Mouse (Mus musculus) C3H10T1/2 (cell line): ENCODE results near the gene P3h3. TPM values are rescaled to one million over a fixed set of nuclear protein-coding genes. Genes with fewer than 3 reads are reported as not detected.

Experiments
- polyA plus RNA-seq, 2 experiments: library from polyadenylated mRNA; unstranded; fragments of >200 nt; fragmentation: generic; extraction: Trizol; gene quantifications; one replicate each; pipeline ENCODE4 v1.2.1; 2012; ENCODE audit warnings: missing spikeins in 2 of 2

Gene P3h3
- 10 to 100 TPM in 1 of 2 experiments, 1 to 10 TPM in 1; 4.9 to 50.4 TPM for polyA plus RNA-seq

DNA sequence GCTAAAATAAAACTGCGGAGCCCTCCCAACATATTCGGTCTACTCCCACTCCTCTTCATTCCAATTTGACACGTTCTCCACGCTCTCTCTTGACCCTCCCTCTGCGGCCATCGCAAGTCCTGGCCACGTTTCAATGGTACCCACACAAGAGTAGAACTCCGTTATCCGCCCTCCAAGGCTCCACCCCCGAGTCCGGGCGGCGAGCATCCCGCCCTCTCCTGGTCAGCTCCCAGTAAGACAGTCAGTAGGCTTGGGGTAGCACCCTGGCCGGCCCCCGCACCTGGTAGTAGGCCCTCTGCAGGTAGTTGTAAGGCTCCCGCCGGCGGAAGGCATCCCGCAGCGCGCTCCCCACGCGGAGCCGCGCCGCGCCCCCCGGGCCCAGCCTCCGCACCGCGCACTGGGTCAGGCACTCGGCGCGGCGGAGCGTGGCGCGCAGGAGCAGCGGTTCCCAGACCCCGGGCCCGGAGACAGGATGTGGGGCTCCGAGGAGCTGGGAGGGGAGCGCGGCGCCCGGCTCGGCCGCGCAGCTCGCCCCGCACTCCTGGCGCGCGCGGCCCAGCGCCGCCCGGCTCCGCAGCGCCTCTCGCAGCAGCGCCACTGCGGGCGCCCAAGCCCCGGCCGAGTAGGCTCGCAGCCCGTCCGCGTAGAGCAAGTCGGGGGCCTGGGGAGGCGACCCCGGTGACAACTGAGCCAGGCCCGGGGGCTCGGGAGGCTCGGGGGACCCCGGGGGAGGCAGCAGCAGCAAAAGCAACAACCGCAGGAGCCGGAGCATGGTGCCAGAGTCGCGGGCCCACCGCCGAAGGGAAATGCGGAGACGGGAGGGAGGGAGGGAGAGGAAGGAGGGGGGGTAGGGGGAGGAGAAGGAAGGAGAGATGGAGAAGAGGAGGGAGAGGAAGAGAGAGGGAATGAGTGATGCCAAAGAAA, at the start of gene P3h3:
P3h3 (minus strand) TSS at position 837 of the 924 bp plus-strand sequence.

DNA sequence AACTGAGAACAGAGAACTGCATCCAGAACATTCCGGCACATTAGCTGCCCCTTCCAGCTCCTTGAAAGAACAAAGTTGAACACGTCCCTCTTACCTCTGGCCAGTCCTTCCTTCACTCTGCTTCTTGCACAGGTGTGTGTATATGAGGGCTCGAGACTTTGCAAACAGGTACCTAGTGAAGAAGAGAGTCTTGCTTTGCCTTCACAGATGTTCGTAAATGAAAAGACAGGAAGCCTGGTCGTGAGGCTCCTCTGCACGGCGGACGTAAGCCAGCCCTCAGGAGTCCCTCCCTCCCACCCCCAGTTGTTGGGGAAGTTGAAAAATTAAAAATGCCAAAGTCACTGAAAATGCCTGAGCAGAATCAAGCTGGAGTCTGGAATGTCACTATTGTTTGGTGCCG, 30.4 kb upstream of the P3h3 start, which contains the start of gene Cd4:
Cd4 (minus strand) TSS at position 236 of the 400 bp plus-strand sequence.

DNA sequence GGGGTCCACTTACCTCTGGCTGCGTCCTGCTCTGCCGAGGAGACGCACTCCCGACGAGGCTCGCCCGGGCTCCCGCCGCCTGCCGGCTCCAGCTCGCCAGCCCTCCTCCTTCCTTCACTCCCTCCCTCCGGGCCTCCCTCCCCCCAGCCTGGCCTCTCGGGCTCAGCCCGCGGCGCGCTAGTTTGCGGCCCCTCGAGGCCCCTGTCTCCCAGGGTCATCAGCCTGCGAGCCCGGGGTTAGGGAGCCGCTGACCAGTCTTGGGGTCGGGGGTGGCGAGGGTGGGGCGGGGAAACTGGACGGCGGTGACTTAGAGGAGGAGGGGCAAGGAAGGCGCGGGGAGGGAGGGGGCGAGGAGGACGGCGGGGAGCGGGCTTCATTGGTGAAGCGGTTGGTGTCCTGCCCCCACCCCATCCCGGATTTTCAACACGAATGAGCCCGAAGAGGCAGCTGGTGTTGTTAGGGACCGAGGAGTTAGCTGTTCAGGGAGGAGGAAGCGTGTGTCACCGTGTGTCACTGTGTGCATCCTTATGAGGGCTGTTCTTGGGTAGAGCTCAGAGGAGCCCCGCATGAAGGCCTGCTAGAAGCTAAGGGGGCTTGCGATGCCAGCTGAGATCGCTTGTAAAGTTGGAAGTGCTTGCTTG, 6.2 kb upstream of the P3h3 start, which contains the start of gene Gpr162:
Gpr162 (minus strand) TSS at position 326 of the 641 bp plus-strand sequence.

DNA sequence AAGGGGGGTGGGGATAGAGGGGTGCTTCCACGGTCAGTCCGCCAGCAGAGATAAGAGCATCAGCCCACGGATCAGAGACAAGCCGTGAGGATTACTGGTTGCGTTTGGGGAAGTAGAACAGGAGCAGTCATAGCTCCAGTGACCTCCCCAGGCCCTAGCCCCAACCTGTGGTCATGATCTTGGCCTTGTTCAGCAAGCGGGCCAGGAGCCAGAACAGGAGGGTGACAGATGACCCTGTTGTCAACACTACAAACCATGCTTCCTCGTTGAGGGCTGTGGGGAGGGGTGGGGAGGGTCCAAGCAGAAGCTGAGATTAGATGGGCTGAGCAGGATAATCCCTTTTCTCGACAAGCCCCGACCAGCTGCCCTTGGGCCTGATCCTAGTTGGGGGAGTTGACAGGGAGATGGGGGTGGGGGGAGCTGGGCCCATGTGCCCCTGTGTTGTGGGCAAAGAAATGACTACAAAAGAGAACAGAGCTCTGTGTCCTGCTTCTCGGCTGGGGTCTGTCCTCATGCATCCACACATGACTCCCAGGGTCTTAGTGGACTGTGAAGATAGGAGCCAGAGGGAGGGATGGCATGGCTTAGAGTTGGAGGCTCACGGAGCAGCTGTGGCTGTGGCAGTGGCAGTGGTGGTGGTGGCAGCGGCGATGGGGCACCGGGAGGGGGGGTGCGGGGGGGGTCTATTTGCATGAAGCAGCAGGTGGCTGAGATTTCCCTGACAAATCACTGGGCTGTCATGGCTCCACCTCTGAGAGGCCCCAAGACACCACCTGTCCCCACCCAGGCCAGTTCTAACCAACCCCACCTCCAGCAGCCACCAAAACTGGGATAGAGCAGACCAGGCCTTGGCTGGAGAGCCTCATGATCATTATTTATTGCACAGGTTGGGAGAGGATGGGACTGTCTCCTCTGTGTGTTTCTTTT, 17.0 kb downstream of the P3h3 start, which contains the start of gene Gnb3:
Gnb3 (minus strand) TSS at position 35 of the 927 bp plus-strand sequence.

DNA sequence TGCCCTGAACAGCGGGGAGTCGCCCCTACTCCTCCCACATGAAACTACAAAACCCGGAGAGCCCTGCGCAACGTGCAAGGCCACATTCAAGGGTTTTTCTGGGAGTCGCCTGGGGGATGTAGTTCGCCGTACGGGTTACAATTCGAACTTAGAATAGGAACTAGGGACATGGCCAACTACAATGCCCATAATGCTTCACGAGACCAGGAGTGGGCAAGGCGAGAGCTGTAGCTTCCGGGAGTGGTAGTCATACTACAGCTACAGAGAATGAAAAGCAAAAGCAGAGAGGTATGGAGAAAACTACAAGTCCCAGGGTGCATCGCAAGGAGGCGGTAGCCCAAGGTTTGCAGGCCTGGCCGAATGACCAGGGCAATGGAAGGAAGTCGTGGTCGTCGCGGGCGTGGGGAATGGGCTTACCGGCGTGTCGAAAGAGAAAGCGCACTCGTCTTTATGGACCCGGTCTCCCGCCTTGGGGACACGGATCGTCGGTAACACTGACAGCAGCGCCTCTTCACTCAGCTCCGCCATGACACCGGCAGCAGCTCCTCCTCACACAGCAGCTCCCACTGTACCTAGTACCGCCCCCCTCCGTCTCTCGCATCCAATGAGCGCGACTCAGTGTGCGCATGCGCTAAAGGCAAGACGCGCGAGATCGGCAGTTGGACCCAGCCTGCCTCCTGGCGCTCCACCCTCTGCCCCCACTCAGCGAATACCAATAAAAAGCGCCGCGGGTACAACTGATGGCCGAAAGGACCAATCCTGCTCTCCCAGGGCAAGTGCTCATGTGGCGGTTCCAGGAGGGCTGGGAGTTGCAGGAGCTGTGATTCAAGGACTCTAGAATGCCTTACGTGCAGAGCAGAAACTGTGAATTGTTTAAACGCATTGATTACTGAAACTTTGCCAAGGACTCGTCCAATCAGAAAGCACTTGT, 28.4 kb downstream of the P3h3 start, which contains the start of the genes Usp5 and Cdca3:
Usp5 (minus strand) TSS at position 617 of the 931 bp plus-strand sequence.
Cdca3 (plus strand) TSS at position 680 of the 931 bp plus-strand sequence.

DNA sequence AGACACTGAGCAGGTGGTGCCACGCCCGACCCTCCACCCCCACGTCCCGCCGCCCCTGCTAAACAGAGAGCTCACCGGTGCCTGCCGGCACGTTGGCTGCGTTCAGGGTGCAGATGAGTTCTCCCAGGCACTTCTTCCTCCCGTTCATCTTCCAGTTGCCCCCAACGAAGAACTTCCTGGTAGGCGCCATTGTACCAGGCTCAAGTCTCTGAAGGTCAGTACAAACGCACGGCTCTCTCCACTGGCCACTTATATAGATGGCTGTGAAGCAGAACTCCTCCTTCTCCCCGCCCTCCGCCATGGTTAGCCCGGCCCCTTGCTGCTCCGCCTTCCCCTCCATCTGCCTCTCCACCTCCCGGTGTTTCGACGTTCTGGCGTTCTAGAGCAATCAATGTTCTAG, 43.6 kb downstream of the P3h3 start, which contains the start of gene Tpi1:
Tpi1 (minus strand) TSS at position 364 of the 400 bp plus-strand sequence.

GRCm38 (mm10) chr6:124808358-124809012, 49.1 kb downstream of the P3h3 start, which contains the start of gene Spsb2:
TSS of gene Spsb2 (plus strand) at chr6:124808661.

Other genes with a start within 250 kb of the P3h3 start
- gene C1s2, start 221.7 kb downstream of the P3h3 start, polyA plus RNA-seq, result 1 to 10 TPM in 1 of 2 experiments, under 1 TPM in 1; 0.02 to 9.9 TPM
- gene Lpcat3, start 194.7 kb downstream of the P3h3 start, polyA plus RNA-seq, result 10 to 100 TPM; 15.8 to 44.1 TPM
- 100 to 1,000 TPM in 1 of 2 experiments, 10 to 100 TPM in 1; 89.9 to 126 TPM for gene Emg1, start 145.6 kb downstream of the P3h3 start, polyA plus RNA-seq
- 100 to 1,000 TPM; 220 to 503 TPM for gene Phb2, start 145.4 kb downstream of the P3h3 start, polyA plus RNA-seq
- 1 to 10 TPM; 2.3 to 5.1 TPM for gene Ptpn6, start 119.0 kb downstream of the P3h3 start, polyA plus RNA-seq
- 100 to 1,000 TPM; 306 to 579 TPM for gene Grcc10, start 116.4 kb downstream of the P3h3 start, polyA plus RNA-seq
- under 1 TPM; 0.01 to 0.13 TPM for gene Gm45234, start 101.7 kb downstream of the P3h3 start, polyA plus RNA-seq
- 10 to 100 TPM; 23.4 to 84.9 TPM for gene Atn1, start 101.2 kb downstream of the P3h3 start, polyA plus RNA-seq
- 10 to 100 TPM in 1 of 2 experiments, 1 to 10 TPM in 1; 1.9 to 14.4 TPM for gene Eno2, start 88.1 kb downstream of the P3h3 start, polyA plus RNA-seq
- gene Lrrc23, start 78.0 kb downstream of the P3h3 start, polyA plus RNA-seq, result under 1 TPM; 0.04 to 0.31 TPM
- gene Spsb2, start 49.1 kb downstream of the P3h3 start, polyA plus RNA-seq, result 10 to 100 TPM; 25.7 to 50.6 TPM
- 100 to 1,000 TPM; 586 to 773 TPM for gene Tpi1, start 43.5 kb downstream of the P3h3 start, polyA plus RNA-seq
- 100 to 1,000 TPM; 101 to 117 TPM for gene Usp5, start 28.3 kb downstream of the P3h3 start, polyA plus RNA-seq
- gene Cdca3, start 28.2 kb downstream of the P3h3 start, polyA plus RNA-seq, result 100 to 1,000 TPM in 1 of 2 experiments, 10 to 100 TPM in 1; 55.6 to 112 TPM
- under 1 TPM; 0.01 to 0.12 TPM for gene Gnb3, start 17.5 kb downstream of the P3h3 start, polyA plus RNA-seq
- 1 to 10 TPM in 1 of 2 experiments, under 1 TPM in 1; 0.09 to 3.1 TPM for gene Gpr162, start 6.2 kb upstream of the P3h3 start, polyA plus RNA-seq
- gene Cd4, start 30.5 kb upstream of the P3h3 start, polyA plus RNA-seq, result under 1 TPM in 1 of 2 experiments, not detected in 1; 0.04 TPM
- 1 to 10 TPM in 1 of 2 experiments, under 1 TPM in 1; 0.13 to 1.9 TPM for gene Lag3, start 54.0 kb upstream of the P3h3 start, polyA plus RNA-seq
- 1,000 to 10,000 TPM; 2,499 to 3,064 TPM for gene Ptms, start 62.4 kb upstream of the P3h3 start, polyA plus RNA-seq
- gene Mlf2, start 73.6 kb upstream of the P3h3 start, polyA plus RNA-seq, result 100 to 1,000 TPM; 293 to 332 TPM
- 100 to 1,000 TPM in 1 of 2 experiments, 10 to 100 TPM in 1; 99.3 to 123 TPM for gene Cops7a, start 107.8 kb upstream of the P3h3 start, polyA plus RNA-seq
- 10 to 100 TPM in 1 of 2 experiments, 1 to 10 TPM in 1; 3.0 to 14.0 TPM for gene Pianp, start 138.9 kb upstream of the P3h3 start, polyA plus RNA-seq
- 10 to 100 TPM in 1 of 2 experiments, 1 to 10 TPM in 1; 9.5 to 27.6 TPM for gene Zfp384, start 151.4 kb upstream of the P3h3 start, polyA plus RNA-seq
- 10 to 100 TPM; 15.4 to 76.7 TPM for gene Ing4, start 182.0 kb upstream of the P3h3 start, polyA plus RNA-seq
- 1 to 10 TPM in 1 of 2 experiments, under 1 TPM in 1; 0.32 to 8.6 TPM for gene Acrbp, start 191.9 kb upstream of the P3h3 start, polyA plus RNA-seq
- under 1 TPM in 1 of 2 experiments, not detected in 1; 0.09 TPM for gene Lpar5, start 210.2 kb upstream of the P3h3 start, polyA plus RNA-seq
- 100 to 1,000 TPM in 1 of 2 experiments, 10 to 100 TPM in 1; 17.2 to 106 TPM for gene Chd4, start 238.2 kb upstream of the P3h3 start, polyA plus RNA-seq